Comparison of ENCODE assay signal across 8 mouse cellular contexts in the genomic region with DNA sequence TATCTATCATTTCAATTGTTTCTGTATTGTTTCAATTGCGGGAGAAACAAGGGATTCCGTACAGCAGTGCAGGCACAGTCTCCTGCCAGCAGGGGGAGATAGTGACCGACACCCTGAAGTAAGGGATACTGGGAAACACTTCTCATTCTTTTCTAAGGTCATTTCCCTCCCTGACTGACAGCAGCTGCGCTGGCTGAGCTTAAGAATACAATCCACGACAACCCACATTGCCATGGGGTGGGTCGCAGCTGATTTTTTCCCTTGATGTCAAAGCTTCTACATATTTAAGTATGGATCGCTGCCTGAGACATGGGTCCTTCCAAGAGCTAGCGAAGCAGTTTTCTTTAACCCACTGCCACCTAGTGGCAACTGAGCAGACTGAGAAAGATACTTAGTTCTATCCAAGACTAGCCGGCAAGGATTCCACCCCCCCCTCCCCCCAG. TPM values are rescaled to one million over a fixed set of nuclear protein-coding genes. Genes with fewer than 3 reads are reported as not detected.
DNase-seq lines count a peak whose midpoint lies in the region; ATAC-seq lines count a peak whose summit lies in the region.

No protein-coding gene starts in this region.

- intact Hi-C loops in gastrocnemius, postnatal 14 days (cut with DNase I; ENCODE audit: low total_unique reads), result no loop called here
- intact Hi-C loops in left cerebral cortex, postnatal 10 days (cut with DNase I), result loop anchor here (5.0 kb wide), 1 partner anchor 1339 kb away; no protein-coding TSS in a partner anchor

- DNase-seq in adrenal gland, adult 2 months, result peak; percentile 82
- peak; percentile 91 for DNase-seq in embryo, embryonic 10.5 days (ENCODE audit: low spot score)
- DNase-seq in gastrocnemius, postnatal 14 days, result peak; percentile 68
- peak; percentile 70 to 75 for DNase-seq in left cerebral cortex, postnatal 10 days (ENCODE audit: extremely low spot score in 1 of 2, low spot score in 2 of 2)
- peak; percentile 81 to 84 for DNase-seq in right cerebral cortex, postnatal 10 days (ENCODE audit: low spot score in 2 of 2)
- DNase-seq in urinary bladder, postnatal 36 days (ENCODE audit: low spot score in 2 of 2), result peak; percentile 69 to 70

- ATAC-seq in inflammation-experienced regulatory T-cells, adult 6 months, result peak; percentile 99
- ATAC-seq in megakaryocyte progenitor cell, adult 5-6 weeks (replicated peaks; ENCODE audit: poor library complexity), result peak; percentile 97

RNA-seq across cellular contexts. Expression of a gene that starts 18.1 kb away (rescaled TPM):
- total RNA-seq in adrenal gland, adult 2 months (2021), result 10 to 100 TPM in 1 of 2 experiments, 1 to 10 TPM in 1; 7.0 to 19.1 TPM
- 4.8 and 6.9 TPM in 2 replicates for polyA plus RNA-seq in adrenal gland, adult 2 months (2012; rRNA removed)
- 1 to 10 TPM; 3.0 to 3.1 TPM for total RNA-seq in gastrocnemius, postnatal 14 days (2021)
- 1 to 10 TPM in 2 of 3 experiments, under 1 TPM in 1; 0.89 to 2.0 (median 1.9) TPM for polyA plus RNA-seq in inflammation-experienced regulatory T-cells, adult 6 months (2017; shearing (Covaris generic))
- 100 to 1,000 TPM; 117 to 128 TPM for total RNA-seq in left cerebral cortex, postnatal 10 days (2021)
- 5.2 and 6.3 TPM in 2 replicates for total RNA-seq in megakaryocyte progenitor cell, adult 5-6 weeks (2015)
- total RNA-seq in megakaryocyte progenitor cell, adult 5-6 weeks (2017), result 3.1 and 4.2 TPM in 2 replicates

RNA-seq across cellular contexts. Expression of a gene that starts 28.6 kb away (rescaled TPM):
- 10 to 100 TPM; 16.9 to 17.8 TPM for total RNA-seq in adrenal gland, adult 2 months (2021)
- polyA plus RNA-seq in adrenal gland, adult 2 months (2012; rRNA removed), result 3.4 and 4.6 TPM in 2 replicates
- 1 to 10 TPM; 5.4 to 5.7 TPM for total RNA-seq in gastrocnemius, postnatal 14 days (2021)
- polyA plus RNA-seq in inflammation-experienced regulatory T-cells, adult 6 months (2017; shearing (Covaris generic)), result 10 to 100 TPM; 10.4 to 13.5 (median 12.0) TPM
- total RNA-seq in left cerebral cortex, postnatal 10 days (2021), result 10 to 100 TPM; 10.4 to 12.1 TPM
- total RNA-seq in megakaryocyte progenitor cell, adult 5-6 weeks (2015), result 13.3 and 20.2 TPM in 2 replicates
- 24.5 and 31.5 TPM in 2 replicates for total RNA-seq in megakaryocyte progenitor cell, adult 5-6 weeks (2017)

RNA-seq across cellular contexts. Expression of a gene that starts 53.4 kb away (rescaled TPM):
- total RNA-seq in adrenal gland, adult 2 months (2021), result under 1 TPM; 0.14 to 0.28 TPM
- 0.21 and 0.25 TPM in 2 replicates for polyA plus RNA-seq in adrenal gland, adult 2 months (2012; rRNA removed)
- under 1 TPM in 1 of 2 experiments, not detected in 1; 0.06 TPM for total RNA-seq in gastrocnemius, postnatal 14 days (2021)
- polyA plus RNA-seq in inflammation-experienced regulatory T-cells, adult 6 months (2017; shearing (Covaris generic)), result under 1 TPM in 1 of 3 experiments, not detected in 2; 0.21 TPM
- total RNA-seq in left cerebral cortex, postnatal 10 days (2021), result under 1 TPM; 0.11 to 0.12 TPM
- total RNA-seq in megakaryocyte progenitor cell, adult 5-6 weeks (2015), result not detected in 2 replicates
- not detected in 2 replicates for total RNA-seq in megakaryocyte progenitor cell, adult 5-6 weeks (2017)

Comparison
In these comparisons a context has a peak if more than half of its experiments do, and no peak if none do; other contexts are left out.
1. Peak in every context shown above with its lines: DNase-seq and ATAC-seq.
2. RNA of a gene that starts 18.1 kb away (total RNA-seq): 117 to 128 TPM in left cerebral cortex, postnatal 10 days; 7.0 to 19.1 TPM in adrenal gland, adult 2 months, 3.1 to 6.3 TPM in megakaryocyte progenitor cell, adult 5-6 weeks and 3.0 to 3.1 TPM in gastrocnemius, postnatal 14 days; every median in the first group is over 4 times any median in the second.